Mouse (Mus musculus) gastrocnemius, postnatal 10 days (tissue): ENCODE results near the gene C8a. TPM values are rescaled to one million over a fixed set of nuclear protein-coding genes. Genes with fewer than 3 reads are reported as not detected.
A peak's percentile ranks its signal among the peaks of the same experiment; 100 is the strongest.

Experiments used
- DNase-seq: peaks from one replicate; pipeline ENCODE4 v3.0.0; 2021; ENCODE audit warnings: mixed read lengths
- total RNA-seq, 2 experiments: library from RNA; stranded (reverse); gene quantifications; 2 replicates each; pipeline ENCODE4 v1.2.3; 2021

Gene C8a
- total RNA-seq, 2 experiments from 2014 or later: not detected

DNA sequence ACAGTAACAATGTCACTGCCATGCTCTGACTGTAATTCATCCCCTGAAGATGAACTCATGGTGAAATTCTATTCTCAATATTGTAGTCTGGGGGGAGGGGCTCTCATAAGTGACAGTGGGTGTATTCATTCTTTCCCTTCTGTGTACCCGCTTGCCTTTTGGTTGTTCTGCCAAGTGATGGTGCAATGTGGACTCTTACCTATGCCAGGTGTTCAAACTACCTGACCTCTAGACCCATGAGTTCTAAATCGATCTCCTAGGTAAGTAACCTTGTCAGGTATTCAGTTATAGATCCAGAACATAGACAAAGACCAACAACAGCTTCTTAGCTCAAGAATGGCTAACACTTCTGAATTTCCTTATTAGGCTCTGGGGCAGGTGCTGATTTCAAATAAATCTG is 37.9 kb downstream of the C8a start:
- no peak for DNase-seq

- DNase-seq: no peak
Measured at GRCm38 (mm10) chr4:104835096-104835495, 41.1 kb downstream of the C8a start.

DNA sequence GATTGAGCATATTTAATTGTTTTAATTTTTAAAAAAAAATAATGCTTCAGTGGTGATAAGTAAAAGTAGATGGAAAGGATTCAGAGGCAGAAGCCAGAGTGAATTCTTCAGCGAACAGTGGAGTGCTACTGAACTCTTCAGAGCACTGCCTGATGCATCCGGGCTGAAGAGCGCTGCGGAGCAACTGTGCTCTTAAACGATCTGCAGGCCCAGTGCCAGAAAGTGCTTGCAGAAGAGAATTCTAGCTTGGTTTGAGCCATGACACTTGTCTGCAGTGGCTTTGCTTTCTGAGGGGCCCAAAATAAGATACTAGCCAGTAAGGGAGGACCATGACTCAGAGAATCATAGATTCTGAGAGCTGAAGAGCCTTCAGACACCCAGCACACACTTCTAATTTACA is 47.3 kb downstream of the C8a start:
- peak; percentile 15 for DNase-seq

DNA sequence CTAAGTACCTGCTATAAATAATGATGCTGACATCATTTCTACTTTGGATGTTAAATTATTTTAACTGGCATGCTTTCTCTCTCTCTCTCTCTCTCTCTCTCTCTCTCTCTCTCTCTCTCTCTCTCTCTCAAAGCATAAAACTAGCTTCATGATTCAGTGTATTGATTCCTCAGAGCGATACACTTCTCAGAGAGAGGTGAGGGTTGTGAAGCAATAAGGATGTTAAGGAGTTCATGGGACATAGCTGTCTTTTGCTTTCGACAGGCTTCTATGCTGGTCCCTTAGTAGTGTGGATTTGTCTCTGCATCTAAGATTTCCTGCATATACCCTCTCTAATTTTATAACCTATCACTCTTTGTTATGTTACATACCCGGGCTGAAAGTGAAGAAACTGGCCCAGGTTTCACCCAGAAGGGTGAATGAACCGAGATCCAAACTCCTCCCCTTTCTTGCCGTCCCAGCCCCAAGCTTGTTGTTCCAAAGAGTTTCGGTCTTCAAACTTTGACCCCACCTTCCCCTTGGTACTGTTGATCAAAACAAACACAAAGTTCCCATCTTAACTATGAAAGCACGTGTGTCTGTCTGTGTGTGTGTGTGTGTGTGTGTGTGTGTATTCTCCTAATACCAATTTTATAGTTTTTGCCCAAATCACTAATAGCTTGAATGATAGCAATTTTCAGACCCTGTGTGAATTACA is 51.7 kb downstream of the C8a start:
- no peak for DNase-seq

GRCm38 (mm10) chr4:104823597-104824101 is 52.5 kb downstream of the C8a start:
- DNase-seq: no peak

- no peak for DNase-seq
Measured at GRCm38 (mm10) chr4:104819891-104820290, 56.3 kb downstream of the C8a start.

DNA sequence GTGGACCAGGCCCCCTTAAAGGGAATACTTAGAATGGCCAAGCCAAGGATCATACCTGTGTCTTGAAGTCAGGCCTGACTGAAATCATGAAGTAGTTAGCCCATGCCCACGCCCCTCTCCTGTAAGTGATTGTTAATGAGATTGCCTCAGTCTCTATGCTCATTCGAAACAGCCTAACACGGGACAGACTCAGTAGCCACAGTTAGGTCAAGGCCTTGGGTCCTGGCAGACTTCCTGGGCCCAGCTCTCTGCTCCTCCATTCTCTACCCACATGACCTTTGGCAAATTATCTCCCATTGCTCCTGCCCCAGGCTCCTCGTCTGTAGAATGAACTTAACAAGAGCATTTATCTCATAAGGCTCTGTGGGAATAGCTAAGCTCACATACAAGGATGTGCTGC is 57.2 kb downstream of the C8a start:
- no peak for DNase-seq

DNA sequence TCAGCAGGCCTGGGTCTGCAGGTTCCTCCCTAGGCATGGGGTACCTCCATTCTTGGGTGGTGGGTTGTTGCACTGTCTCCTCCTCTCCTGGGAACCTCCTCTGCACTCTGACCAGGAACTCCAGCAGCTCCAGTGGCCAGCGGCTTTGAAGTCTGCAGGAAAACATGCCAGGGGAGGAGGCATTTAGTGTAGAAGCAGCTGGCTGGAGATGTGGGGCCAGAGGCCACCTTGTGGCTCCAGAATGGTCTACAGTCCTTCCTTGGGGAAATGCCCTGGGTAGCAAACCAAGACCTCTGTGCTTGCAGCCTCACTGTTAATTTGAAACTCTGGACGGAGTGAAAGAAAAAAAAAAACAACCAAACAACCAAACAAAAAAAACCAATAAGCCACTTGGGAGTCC is 58.7 kb downstream of the C8a start:
- DNase-seq: no peak

DNA sequence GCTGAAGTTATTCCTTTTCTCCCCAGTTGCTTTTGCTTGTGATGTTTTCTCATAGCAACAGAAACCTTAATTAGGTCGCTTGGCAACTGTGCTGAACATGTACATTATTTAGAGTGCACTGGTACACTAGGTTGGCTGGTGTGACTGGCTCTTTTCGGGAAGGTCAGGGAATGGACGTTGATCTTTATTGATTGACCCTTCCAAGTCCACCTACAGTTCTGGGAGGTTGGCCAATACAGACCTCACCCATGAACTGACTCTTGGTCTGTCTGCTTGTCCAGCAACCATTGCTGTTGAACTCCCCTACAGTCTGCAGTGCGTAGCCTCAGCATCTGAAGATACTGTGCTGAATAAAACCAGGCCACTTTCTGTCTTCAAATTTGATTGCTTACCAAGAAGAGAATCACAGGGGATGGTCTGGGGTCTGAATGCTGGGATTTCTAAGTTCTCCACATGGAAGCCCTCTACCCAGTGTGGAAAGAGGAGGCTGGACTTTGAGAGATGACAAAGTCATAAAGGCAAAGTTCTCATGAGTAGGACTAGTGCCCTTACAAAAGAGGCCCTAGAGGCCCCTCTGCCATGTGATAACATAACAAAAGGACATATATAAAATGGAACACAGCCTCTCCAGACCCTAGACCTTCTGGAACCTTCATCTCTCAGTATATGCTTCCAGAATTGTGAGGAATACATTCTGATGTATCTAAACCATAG is 59.5 kb downstream of the C8a start:
- DNase-seq: no peak

DNA sequence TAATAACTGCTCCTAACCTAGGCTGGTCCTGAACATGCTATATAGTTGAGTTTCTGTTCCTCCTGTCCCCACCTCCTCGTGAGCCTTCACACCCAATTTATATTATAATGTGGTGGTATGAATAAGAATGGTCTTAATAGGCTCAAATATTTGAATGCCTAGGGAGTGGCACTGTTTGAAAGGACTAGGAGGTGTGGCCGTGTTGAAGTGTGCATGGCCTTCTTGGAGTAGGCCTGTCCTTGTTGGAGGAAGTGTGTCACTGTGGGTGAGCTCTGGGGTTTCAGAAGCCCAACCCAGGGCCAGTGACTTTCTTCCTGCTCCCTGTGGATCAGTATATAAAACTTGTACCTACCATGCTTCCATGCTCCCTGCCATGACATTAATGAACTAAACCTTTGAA is 62.6 kb downstream of the C8a start:
- DNase-seq: no peak

DNA sequence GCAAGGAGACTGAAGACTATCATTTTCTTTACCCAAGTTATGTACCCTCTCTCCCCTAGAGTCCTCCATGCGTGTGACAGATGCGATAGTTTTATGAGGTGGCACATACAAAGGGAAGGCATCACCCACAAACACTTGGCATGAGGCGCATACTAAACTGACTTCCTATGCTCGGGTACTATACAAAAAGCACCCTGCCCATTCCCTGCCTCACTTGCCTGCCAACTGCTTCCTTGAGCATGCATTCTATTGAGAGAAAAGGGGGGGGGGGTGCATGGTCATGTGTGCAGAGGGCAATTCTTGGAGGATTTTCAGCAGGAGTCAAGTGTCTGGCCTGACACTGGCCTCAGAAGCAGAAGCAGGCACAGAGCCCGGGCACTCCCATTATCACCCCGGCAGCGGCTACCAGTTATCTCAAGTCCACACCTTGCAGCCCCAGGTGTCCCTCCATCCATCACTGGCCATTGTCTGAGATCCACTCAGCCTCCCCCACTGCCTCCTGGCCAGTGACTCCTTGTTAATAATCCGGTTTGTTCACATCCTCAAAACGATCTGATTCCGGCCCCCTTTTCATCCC is 65.4 kb downstream of the C8a start:
- DNase-seq: no peak

GRCm38 (mm10) chr4:104805414-104806257 is 70.6 kb downstream of the C8a start:
- no peak for DNase-seq

DNA sequence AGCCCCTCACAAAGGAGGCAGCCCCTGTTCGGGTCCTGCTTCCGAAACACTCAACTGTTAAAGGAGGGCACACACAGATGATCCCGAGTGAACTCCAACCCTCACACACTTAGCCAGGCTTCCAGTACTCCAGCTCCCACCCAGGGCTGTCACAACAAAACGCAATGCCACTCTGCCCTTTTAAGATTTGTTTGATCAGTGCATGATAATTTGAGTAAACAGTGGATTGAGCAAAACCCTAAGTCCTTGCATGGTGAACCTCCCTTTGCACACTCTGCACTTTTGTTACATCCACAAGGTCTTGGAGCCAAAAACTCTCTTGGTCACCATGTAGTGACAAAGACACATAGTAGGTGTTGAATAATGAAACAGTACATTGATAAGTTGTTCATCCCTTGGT is 72.1 kb downstream of the C8a start:
- no peak for DNase-seq

- no peak for DNase-seq
Measured at GRCm38 (mm10) chr4:104801625-104802024, 74.6 kb downstream of the C8a start.

GRCm38 (mm10) chr4:104798951-104799350 is 77.2 kb downstream of the C8a start:
- no peak for DNase-seq

DNA sequence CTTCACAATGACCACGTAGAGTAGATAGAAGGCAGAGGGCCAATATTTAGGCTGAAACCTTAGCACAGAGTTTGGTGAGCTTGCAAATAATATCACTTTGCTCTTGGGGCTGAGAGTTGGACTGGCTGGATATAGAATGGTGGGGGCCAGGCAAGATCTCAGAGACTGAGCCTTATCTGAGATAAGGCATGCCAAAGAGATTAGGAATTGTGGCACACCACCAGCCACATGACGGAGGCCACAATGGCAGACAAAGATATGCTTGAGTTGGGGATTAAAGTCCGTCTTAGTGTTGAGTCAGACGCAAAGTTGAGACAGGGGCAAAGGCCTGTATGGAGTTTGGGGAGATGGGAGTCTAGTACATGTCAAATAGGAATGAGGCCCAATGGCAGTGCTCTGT is 84.1 kb downstream of the C8a start:
- DNase-seq: no peak

DNA sequence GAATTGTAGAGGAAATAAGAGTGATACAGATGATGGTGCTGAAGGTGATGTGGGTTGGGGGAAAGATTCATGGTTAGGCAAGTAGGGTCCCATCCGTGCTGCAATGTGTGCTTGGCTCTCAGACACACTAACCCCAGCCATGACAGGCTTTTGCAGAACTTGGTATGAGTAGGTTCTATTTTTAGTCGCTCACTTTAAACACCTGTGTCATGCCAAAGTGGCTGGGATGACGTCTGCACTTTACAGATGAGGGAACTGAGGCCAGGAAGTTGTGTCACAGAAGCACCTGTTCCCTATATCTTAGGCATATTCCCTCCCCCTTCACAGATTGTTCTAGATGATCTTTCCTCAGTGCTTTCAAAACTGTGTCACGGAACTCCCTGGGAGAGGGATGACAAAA is 93.9 kb downstream of the C8a start:
- no peak for DNase-seq

DNA sequence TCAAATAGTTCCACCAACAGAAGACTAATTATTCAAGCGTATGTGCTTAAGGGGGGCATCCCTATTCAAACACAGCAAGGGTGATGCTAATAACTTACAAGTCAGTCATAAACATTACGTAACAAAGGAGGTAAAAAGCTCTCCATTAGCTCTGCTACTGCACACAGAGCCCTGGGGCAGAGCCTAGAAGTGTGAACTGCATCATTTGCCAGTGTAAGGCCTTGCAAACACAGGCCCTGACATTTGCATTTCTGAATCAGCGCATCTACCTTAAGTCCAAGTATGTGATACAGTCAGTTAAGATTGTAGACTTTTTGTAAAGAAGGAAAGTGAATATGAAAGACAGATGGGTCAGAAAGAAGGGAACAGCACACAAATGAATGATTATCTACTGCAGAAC is 94.8 kb downstream of the C8a start:
- no peak for DNase-seq

- no peak for DNase-seq
Measured at GRCm38 (mm10) chr4:104779460-104779859, 96.7 kb downstream of the C8a start.

GRCm38 (mm10) chr4:104775601-104776000 is 100.6 kb downstream of the C8a start:
- no peak for DNase-seq

- no peak for DNase-seq
Measured at GRCm38 (mm10) chr4:104770331-104770730, 105.9 kb downstream of the C8a start.

- DNase-seq: no peak
Measured at GRCm38 (mm10) chr4:104769602-104770001, 106.6 kb downstream of the C8a start.

GRCm38 (mm10) chr4:104768190-104768589 is 108.0 kb downstream of the C8a start:
- no peak for DNase-seq
